Comparison of ENCODE assay signal across 8 mouse cellular contexts in genomic region chr8:84192555-84192954, GRCm38 (mm10). TPM values are rescaled to one million over a fixed set of nuclear protein-coding genes. Genes with fewer than 3 reads are reported as not detected.
A peak's percentile ranks its signal among the peaks of the same experiment; 100 is the strongest.
DNase-seq lines count a peak whose midpoint lies in the region; ATAC-seq and TF ChIP-seq lines count a peak whose summit lies in the region.

No protein-coding gene starts in this region.

- H3K9ac ChIP-seq in embryonic facial prominence, embryonic 12.5 days: peak overlapping the region; percentile 17; the same call in 1 of the 2 replicates
- no peak overlapping the region for H3K9ac ChIP-seq in neural tube, embryonic 14.5 days (replicated peaks; ENCODE audit: low read depth, low read length)

- H3K4me2 ChIP-seq in embryonic facial prominence, embryonic 12.5 days (replicated peaks): peak overlapping the region; percentile 40
- H3K4me2 ChIP-seq in neural tube, embryonic 14.5 days (ENCODE audit: low read depth, low read length): peak overlapping the region; percentile 24; the same call in 1 of the 2 replicates

- no peak for TF ChIP-seq CTCF in thymus, adult 2 months (IDR thresholded peaks at IDR 0.05; ENCODE audit: borderline replicate concordance, control insufficient read depth, extremely low read depth, insufficient read depth, low read length, poor library complexity)
- no peak for TF ChIP-seq CTCF in kidney, adult 2 months (conservative IDR thresholded peaks at IDR 0.05; ENCODE audit: insufficient read depth, insufficient read length, low read depth, low read length)
- TF ChIP-seq CTCF in lung, adult 2 months (IDR thresholded peaks at IDR 0.05; ENCODE audit: insufficient read depth, low read length): no peak

- peak overlapping the region; percentile 34 for H3K4me3 ChIP-seq in thymus, adult 2 months (ENCODE audit: control insufficient read depth, insufficient read depth, low read length)
- peak overlapping the region; percentile 17 for H3K4me3 ChIP-seq in embryonic facial prominence, embryonic 12.5 days
- H3K4me3 ChIP-seq in kidney, adult 2 months (ENCODE audit: insufficient read depth, low read depth, low read length): peak overlapping the region; percentile 36
- H3K4me3 ChIP-seq in lung, adult 2 months (replicated peaks; ENCODE audit: extremely low read depth, low read depth, low read length): peak overlapping the region; percentile 67
- H3K4me3 ChIP-seq in neural tube, embryonic 14.5 days (ENCODE audit: low read depth, low read length): no peak overlapping the region

- DNase-seq in thymus, adult 2 months: peak; percentile 55
- DNase-seq in thymus, adult 18-20 months: no peak
- peak; percentile 87 for DNase-seq in heart, adult 8-10 months (ENCODE audit: low spot score)
- peak; percentile 77 for DNase-seq in kidney, adult 2 months
- peak; percentile 89 for DNase-seq in lung, adult 2 months
- DNase-seq in thymus, postnatal 0 days (ENCODE audit: low spot score): peak; percentile 42

- H3K4me1 ChIP-seq in thymus, adult 2 months (replicated peaks; ENCODE audit: control insufficient read depth, insufficient read depth, low read length): peaks cover 13% of the 10 kb centered on the region
- peaks cover 14% of the 10 kb centered on the region for H3K4me1 ChIP-seq in embryonic facial prominence, embryonic 12.5 days
- H3K4me1 ChIP-seq in kidney, adult 2 months (ENCODE audit: control insufficient read depth, insufficient read depth, low read length): no peaks in the 10 kb centered on the region
- peaks cover 10% of the 10 kb centered on the region for H3K4me1 ChIP-seq in lung, adult 2 months (ENCODE audit: control insufficient read depth, insufficient read depth, low read length)
- H3K4me1 ChIP-seq in neural tube, embryonic 14.5 days (ENCODE audit: control insufficient read depth, insufficient read depth, low read length): peaks cover under 1% of the 10 kb centered on the region; the same call in 1 of the 2 replicates

- H3K27ac ChIP-seq in thymus, adult 2 months (ENCODE audit: control insufficient read depth, insufficient read depth, low read length): no peak overlapping the region
- peak overlapping the region; percentile 80; the same call in 1 of the 2 replicates for H3K27ac ChIP-seq in embryonic facial prominence, embryonic 12.5 days
- peak overlapping the region; percentile 90 for H3K27ac ChIP-seq in kidney, adult 2 months (ENCODE audit: insufficient read depth, low read depth, low read length)
- peak overlapping the region; percentile 10; the same call in 1 of the 2 replicates for H3K27ac ChIP-seq in neural tube, embryonic 14.5 days (ENCODE audit: low read depth, low read length)

- no peak for TF ChIP-seq POLR2A in thymus, adult 2 months (IDR thresholded peaks at IDR 0.05; ENCODE audit: control insufficient read depth, extremely low read depth, insufficient read depth, low read length, poor library complexity)
- TF ChIP-seq POLR2A in kidney, adult 2 months (IDR thresholded peaks at IDR 0.05; ENCODE audit: low read depth, low read length): no peak
- TF ChIP-seq POLR2A in lung, adult 2 months (IDR thresholded peaks at IDR 0.05; ENCODE audit: borderline replicate concordance, extremely low read depth, low read depth, low read length): no peak

- H3K9me3 ChIP-seq in embryonic facial prominence, embryonic 12.5 days: no peaks in the 10 kb centered on the region
- no peaks in the 10 kb centered on the region for H3K9me3 ChIP-seq in neural tube, embryonic 14.5 days (ENCODE audit: control insufficient read depth, low read length)

- WGBS in thymus, adult 2 months: 5% methylated on average over 33 of the region's 33 CpGs
- 3% methylated on average over 33 of the region's 33 CpGs for WGBS in embryonic facial prominence, embryonic 12.5 days
- 7% methylated on average over 33 of the region's 33 CpGs for WGBS in kidney, adult 2 months
- 2% methylated on average over 33 of the region's 33 CpGs for WGBS in lung, adult 2 months
- 7% methylated on average over 32 of the region's 33 CpGs for WGBS in neural tube, embryonic 14.5 days

- no peaks in the 10 kb centered on the region for H3K27me3 ChIP-seq in thymus, adult 2 months (ENCODE audit: control insufficient read depth, insufficient read depth, low read length)
- H3K27me3 ChIP-seq in embryonic facial prominence, embryonic 12.5 days: no peaks in the 10 kb centered on the region; the same call in 1 of the 2 replicates
- H3K27me3 ChIP-seq in kidney, adult 2 months (replicated peaks; ENCODE audit: control insufficient read depth, insufficient read depth, low read length): no peaks in the 10 kb centered on the region
- H3K27me3 ChIP-seq in neural tube, embryonic 14.5 days (ENCODE audit: control insufficient read depth, insufficient read depth, low read length): no peaks in the 10 kb centered on the region

- H3K36me3 ChIP-seq in thymus, adult 2 months (ENCODE audit: control insufficient read depth, insufficient read depth, low read length): no peaks in the 10 kb centered on the region
- no peaks in the 10 kb centered on the region for H3K36me3 ChIP-seq in embryonic facial prominence, embryonic 12.5 days
- no peaks in the 10 kb centered on the region for H3K36me3 ChIP-seq in kidney, adult 2 months (ENCODE audit: control insufficient read depth, insufficient read depth, low read length)
- H3K36me3 ChIP-seq in neural tube, embryonic 14.5 days (ENCODE audit: control insufficient read depth, insufficient read depth, low read length): no peaks in the 10 kb centered on the region

- ATAC-seq in embryonic facial prominence, embryonic 12.5 days (ENCODE audit: insufficient number of reproducible peaks, insufficient read depth, low FRiP score, low TSS enrichment): peak; percentile 61; the same call in 1 of the 2 replicates
- peak; percentile 25 for ATAC-seq in neural tube, embryonic 14.5 days (ENCODE audit: low read depth)

RNA-seq across cellular contexts. Expression of gene Nanos3, which starts 7.5 kb away (rescaled TPM):
- 5.5 and 8.5 TPM in 2 replicates for polyA plus RNA-seq in thymus, adult 2 months (2012; rRNA removed)
- 5.4 and 7.2 TPM in 2 replicates for polyA plus RNA-seq in embryonic facial prominence, embryonic 12.5 days (2016; fragmentation: Nextera tagmentation; extraction: Ambion mirVana)
- 1 to 10 TPM in 3 of 4 experiments, under 1 TPM in 1; 0.98 to 1.7 (median 1.5) TPM for total RNA-seq in heart, adult 8-10 months (2022)
- polyA plus RNA-seq in kidney, adult 2 months (2012; rRNA removed): 0.99 and 1.4 TPM in 2 replicates
- polyA plus RNA-seq in lung, adult 2 months (2012; rRNA removed): 0.18 and 0.54 TPM in 2 replicates
- polyA plus RNA-seq in neural tube, embryonic 14.5 days (2014; fragmentation: Nextera tagmentation; extraction: Ambion mirVana): 12.4 and 12.5 TPM in 2 replicates
- 5.3 and 6.2 TPM in 2 replicates for polyA plus RNA-seq in thymus, postnatal 0 days (2015; fragmentation: Nextera tagmentation; extraction: Ambion mirVana)

RNA-seq across cellular contexts. Expression of gene Zswim4, which starts 44.3 kb away (rescaled TPM):
- 53.0 and 59.0 TPM in 2 replicates for polyA plus RNA-seq in thymus, adult 2 months (2012; rRNA removed)
- 32.4 and 32.9 TPM in 2 replicates for polyA plus RNA-seq in embryonic facial prominence, embryonic 12.5 days (2016; fragmentation: Nextera tagmentation; extraction: Ambion mirVana)
- 1 to 10 TPM; 6.6 to 8.0 (median 7.2) TPM for total RNA-seq in heart, adult 8-10 months (2022)
- polyA plus RNA-seq in kidney, adult 2 months (2012; rRNA removed): 9.2 and 10.0 TPM in 2 replicates
- 21.2 and 24.0 TPM in 2 replicates for polyA plus RNA-seq in lung, adult 2 months (2012; rRNA removed)
- polyA plus RNA-seq in neural tube, embryonic 14.5 days (2014; fragmentation: Nextera tagmentation; extraction: Ambion mirVana): 12.9 and 20.5 TPM in 2 replicates
- 12.7 and 13.2 TPM in 2 replicates for polyA plus RNA-seq in thymus, postnatal 0 days (2015; fragmentation: Nextera tagmentation; extraction: Ambion mirVana)

RNA-seq across cellular contexts. Expression of gene 4930432K21Rik, which starts 44.7 kb away (rescaled TPM):
- 1.9 and 2.4 TPM in 2 replicates for polyA plus RNA-seq in thymus, adult 2 months (2012; rRNA removed)
- 2.0 and 2.4 TPM in 2 replicates for polyA plus RNA-seq in embryonic facial prominence, embryonic 12.5 days (2016; fragmentation: Nextera tagmentation; extraction: Ambion mirVana)
- 1 to 10 TPM in 1 of 4 experiments, under 1 TPM in 3; 0.17 to 1.2 (median 0.31) TPM for total RNA-seq in heart, adult 8-10 months (2022)
- 0.63 and 0.92 TPM in 2 replicates for polyA plus RNA-seq in kidney, adult 2 months (2012; rRNA removed)
- polyA plus RNA-seq in lung, adult 2 months (2012; rRNA removed): 1.0 and 1.1 TPM in 2 replicates
- 1.3 and 1.6 TPM in 2 replicates for polyA plus RNA-seq in neural tube, embryonic 14.5 days (2014; fragmentation: Nextera tagmentation; extraction: Ambion mirVana)
- 1.3 and 1.4 TPM in 2 replicates for polyA plus RNA-seq in thymus, postnatal 0 days (2015; fragmentation: Nextera tagmentation; extraction: Ambion mirVana)

RNA-seq across cellular contexts. Expression of gene Cc2d1a, which starts 44.8 kb away (rescaled TPM):
- polyA plus RNA-seq in thymus, adult 2 months (2012; rRNA removed): 49.8 and 54.6 TPM in 2 replicates
- polyA plus RNA-seq in embryonic facial prominence, embryonic 12.5 days (2016; fragmentation: Nextera tagmentation; extraction: Ambion mirVana): 27.5 and 29.2 TPM in 2 replicates
- 10 to 100 TPM; 10.9 to 14.6 (median 12.3) TPM for total RNA-seq in heart, adult 8-10 months (2022)
- polyA plus RNA-seq in kidney, adult 2 months (2012; rRNA removed): 24.1 and 26.0 TPM in 2 replicates
- 25.9 and 27.7 TPM in 2 replicates for polyA plus RNA-seq in lung, adult 2 months (2012; rRNA removed)
- 26.8 and 30.7 TPM in 2 replicates for polyA plus RNA-seq in neural tube, embryonic 14.5 days (2014; fragmentation: Nextera tagmentation; extraction: Ambion mirVana)
- 18.9 and 20.1 TPM in 2 replicates for polyA plus RNA-seq in thymus, postnatal 0 days (2015; fragmentation: Nextera tagmentation; extraction: Ambion mirVana)

RNA-seq across cellular contexts. Expression of gene D8Ertd738e, which starts 57.0 kb away (rescaled TPM):
- 159 and 193 TPM in 2 replicates for polyA plus RNA-seq in thymus, adult 2 months (2012; rRNA removed)
- polyA plus RNA-seq in embryonic facial prominence, embryonic 12.5 days (2016; fragmentation: Nextera tagmentation; extraction: Ambion mirVana): 322 and 341 TPM in 2 replicates
- 100 to 1,000 TPM; 165 to 232 (median 189) TPM for total RNA-seq in heart, adult 8-10 months (2022)
- 216 and 246 TPM in 2 replicates for polyA plus RNA-seq in kidney, adult 2 months (2012; rRNA removed)
- 116 and 149 TPM in 2 replicates for polyA plus RNA-seq in lung, adult 2 months (2012; rRNA removed)
- 265 and 294 TPM in 2 replicates for polyA plus RNA-seq in neural tube, embryonic 14.5 days (2014; fragmentation: Nextera tagmentation; extraction: Ambion mirVana)
- 403 and 424 TPM in 2 replicates for polyA plus RNA-seq in thymus, postnatal 0 days (2015; fragmentation: Nextera tagmentation; extraction: Ambion mirVana)

Comparison
In these comparisons a context has a peak if more than half of its experiments do, and no peak if none do; other contexts are left out.
1. DNase-seq: peak in thymus, adult 2 months (single experiment), heart, adult 8-10 months (single experiment), kidney, adult 2 months (single experiment), lung, adult 2 months (single experiment) and thymus, postnatal 0 days (single experiment); none in thymus, adult 18-20 months (0 of 2).